Mouse (Mus musculus) frontal cortex, postnatal 14 days (tissue): ENCODE results near the gene Olfr642.

ENCODE experiments used
- DNase-seq, 2 experiments: peaks; one replicate each; pipeline ENCODE4 v3.0.0; 2022; ENCODE audit warnings: low spot score in 2 of 2

Olfr642 gene

DNA sequence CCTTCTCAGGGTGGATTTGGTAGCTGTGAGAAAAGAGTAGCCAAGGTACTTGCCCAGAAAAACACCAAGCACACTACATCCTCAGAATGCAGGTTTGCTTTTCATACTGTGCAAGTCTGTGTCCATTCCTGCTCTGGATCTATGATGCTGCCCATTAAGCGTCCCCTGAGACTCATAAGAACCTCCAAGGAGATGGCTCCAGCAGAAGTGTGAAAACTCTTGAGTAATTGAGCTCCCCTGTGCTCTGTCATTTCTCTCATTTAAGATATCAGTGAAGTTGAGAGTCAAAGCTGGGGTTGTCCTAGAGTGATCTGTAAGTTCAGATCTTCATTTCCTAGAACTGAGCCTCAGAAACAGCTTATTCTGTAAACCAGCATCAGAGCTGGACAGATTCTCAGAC is at the start of gene Olfr642:
Gene Olfr642, minus strand, starts transcription at position 101 of the 400 bp plus-strand sequence.
- DNase-seq: no peak

DNA sequence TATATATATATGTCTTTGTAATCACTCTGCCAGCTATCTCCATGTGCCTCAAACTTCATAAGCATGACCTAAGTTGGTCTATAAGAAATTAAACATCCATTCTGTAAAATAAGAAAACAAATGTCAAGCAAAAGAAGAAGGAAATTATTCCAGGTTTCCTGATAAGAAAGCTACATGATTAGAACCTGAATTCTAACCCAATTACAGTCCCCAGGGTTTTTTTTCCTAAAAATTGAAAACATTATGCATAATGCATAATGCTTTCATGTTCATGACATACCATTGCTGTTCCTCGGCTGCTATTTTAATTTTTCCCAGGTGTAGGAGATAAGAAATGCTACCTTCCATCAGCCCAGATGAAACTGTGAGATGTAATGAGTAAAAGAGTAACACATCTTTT is 32.9 kb upstream of the Olfr642 start, which contains the start of gene Olfr645:
Gene Olfr645, minus strand, starts transcription at position 101 of the 400 bp plus-strand sequence.
- DNase-seq: no peak

- no peak for DNase-seq
Observed at GRCm38 (mm10) chr7:104071769-104072168, 19.3 kb upstream of the Olfr642 start, which contains the start of gene Olfr644. Gene Olfr644, minus strand, starts transcription at chr7:104071869.

GRCm38 (mm10) chr7:104061345-104061744 is 8.9 kb upstream of the Olfr642 start, which contains the start of gene 4930516K23Rik:
Gene 4930516K23Rik, minus strand, starts transcription at chr7:104061445.
- no peak for DNase-seq

- no peak for DNase-seq
Observed at GRCm38 (mm10) chr7:104059215-104059614, 6.7 kb upstream of the Olfr642 start.

DNA sequence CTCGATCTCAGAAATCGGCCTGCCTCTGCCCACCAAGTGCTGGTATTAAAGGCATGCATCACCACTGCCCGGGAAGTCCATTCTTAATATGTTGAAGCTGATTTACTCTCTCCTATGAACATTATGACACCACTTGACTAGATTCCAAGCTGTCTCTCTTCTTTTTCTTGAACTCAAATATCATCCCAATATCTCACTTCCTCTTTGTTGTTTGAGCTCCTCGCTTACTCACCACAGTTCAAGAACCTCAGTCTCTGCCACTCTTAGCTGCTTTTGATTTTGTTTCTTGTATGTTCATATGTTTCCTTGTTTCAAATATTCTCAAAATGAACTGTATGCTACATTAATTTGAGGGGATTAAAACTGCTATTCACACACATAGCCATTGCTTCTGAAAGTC is 1.7 kb downstream of the Olfr642 start:
- DNase-seq: no peak

GRCm38 (mm10) chr7:104035145-104035544 is 17.3 kb downstream of the Olfr642 start, which contains the start of gene Olfr641:
Gene Olfr641, plus strand, starts transcription at chr7:104035445.
- no peak for DNase-seq

DNA sequence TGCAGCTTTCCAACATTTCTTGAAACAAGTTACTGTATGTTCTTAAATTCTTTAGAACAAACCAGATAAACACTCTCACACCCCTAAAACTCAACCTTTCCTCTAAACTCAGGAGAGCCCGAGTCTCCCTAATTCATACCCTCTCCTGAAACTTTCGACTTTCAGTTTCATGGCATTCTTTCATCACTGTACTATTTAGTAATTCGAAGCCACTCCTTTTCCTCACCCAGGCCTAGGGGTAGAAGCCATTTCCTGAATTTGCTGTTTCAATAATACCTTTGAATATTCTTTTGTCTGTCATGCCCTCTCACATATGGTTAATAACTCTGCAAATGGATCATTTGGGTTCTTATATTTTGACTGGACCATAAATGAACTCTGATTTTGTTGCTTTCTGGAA is 25.5 kb downstream of the Olfr642 start:
- DNase-seq: no peak

GRCm38 (mm10) chr7:104025473-104025872 is 27.0 kb downstream of the Olfr642 start, which contains the start of gene Olfr640:
Gene Olfr640, minus strand, starts transcription at chr7:104025573.
- no peak for DNase-seq

DNA sequence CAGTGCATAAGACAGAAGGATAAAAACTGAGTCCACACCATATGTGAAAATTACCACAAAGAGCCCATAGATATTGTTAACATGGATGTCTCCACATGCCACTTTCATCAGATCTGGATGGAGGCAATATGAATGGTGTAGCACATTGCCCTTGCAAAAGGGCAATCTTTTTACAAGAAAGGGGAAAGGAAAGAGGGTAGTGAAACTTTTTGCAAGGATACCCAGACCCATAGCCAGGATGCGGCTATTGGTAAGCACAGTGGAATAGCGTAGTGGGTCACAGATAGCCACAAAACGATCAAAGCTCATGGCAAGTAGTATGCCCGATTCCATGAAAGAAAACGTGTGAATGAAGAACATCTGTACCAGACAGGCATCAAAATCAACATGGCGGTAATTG is 30.8 kb downstream of the Olfr642 start:
- no peak for DNase-seq

- DNase-seq: no peak
Observed at GRCm38 (mm10) chr7:104018953-104019352, 33.5 kb downstream of the Olfr642 start.

- DNase-seq: no peak
Observed at GRCm38 (mm10) chr7:104017203-104017602, 35.3 kb downstream of the Olfr642 start, which contains the start of gene Olfr639. Gene Olfr639, minus strand, starts transcription at chr7:104017303.

DNA sequence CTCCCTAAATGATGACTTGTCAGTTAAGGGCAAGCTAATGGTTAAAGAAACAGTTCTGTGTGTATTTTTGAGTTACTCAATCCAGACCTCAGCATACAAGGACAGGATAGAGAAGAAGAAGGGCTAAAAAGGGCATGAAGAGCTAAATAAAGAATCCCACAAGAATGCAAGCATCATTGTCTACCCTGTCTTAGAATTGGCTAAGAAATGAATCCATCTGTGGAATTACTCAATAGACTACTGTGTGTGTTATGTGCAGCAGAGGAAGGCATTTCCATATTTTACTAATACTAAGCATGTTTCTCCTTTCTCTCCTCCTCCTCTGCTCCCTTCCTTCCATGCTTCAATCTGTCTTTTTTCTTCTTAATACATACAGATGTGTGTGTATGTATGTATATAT is 53.3 kb downstream of the Olfr642 start:
- DNase-seq: no peak

GRCm38 (mm10) chr7:103998446-103998845 is 54.0 kb downstream of the Olfr642 start, which contains the start of gene Olfr638:
Gene Olfr638, plus strand, starts transcription at chr7:103998746.
- DNase-seq: no peak
